Mouse (Mus musculus) small intestine, adult 2 months (tissue): ENCODE results near the gene Rarb.

ENCODE experiments used
- CTCF ChIP-seq: fragments of 200-500 bp; IDR thresholded peaks from 2 replicates; pipeline ENCODE4 v1.5.1; 2012; ENCODE audit warnings: low read depth, mild to moderate bottlenecking, control low read depth, inconsistent platforms, low read length, moderate library complexity, mixed read lengths; ENCODE audit not compliant: insufficient replicate concordance, insufficient read length; ENCODE audit errors: extremely low read depth
- POLR2A ChIP-seq: fragments of 200-500 bp; IDR thresholded peaks from 2 replicates; pipeline ENCODE4 v1.6.1; 2012; ENCODE audit warnings: low read depth, mild to moderate bottlenecking, control low read depth, inconsistent platforms, low read length, moderate library complexity

- TF ChIP-seq CTCF = no peak
- TF ChIP-seq POLR2A = no peak
These were observed 391.4 kb downstream of the Rarb start for GRCm38 (mm10) chr14:16427569-16427968.
